Mouse (Mus musculus) liver, embryonic 14.5 days (tissue): ENCODE results near the gene Plaur. TPM values are rescaled to one million over a fixed set of nuclear protein-coding genes. Genes with fewer than 3 reads are reported as not detected.

Experiments used
- ATAC-seq: fragments of 200-750 bp; cut with Nextera tagmentation; 2 replicates; pipeline ENCODE4 v1.8.0; 2017; ENCODE audit warnings: moderate number of reproducible peaks, mild to moderate bottlenecking, moderate library complexity; ENCODE audit not compliant: insufficient read depth
- DNase-seq, 3 experiments: peaks; one replicate each; pipeline ENCODE4 v3.0.0-alpha.2; 2012 to 2013; ENCODE audit warnings: low read depth in 3 of 3, low spot score in 3 of 3
- H3K27ac ChIP-seq: fragments of 300-500 bp; sonication (generic); 2 replicates; pipeline ENCODE4 v1.5.1; 2014; ENCODE audit warnings: moderate library complexity, mild to moderate bottlenecking, control low read depth, inconsistent platforms
- H3K27me3 ChIP-seq: fragments of 300-500 bp; sonication (generic); 2 replicates; pipeline ENCODE4 v1.6.1; 2014; ENCODE audit warnings: mild to moderate bottlenecking, low read length, moderate library complexity; ENCODE audit not compliant: control insufficient read depth, insufficient read depth
- H3K36me3 ChIP-seq: fragments of 300-500 bp; sonication (generic); replicated peaks from 2 replicates; pipeline ENCODE4 v1.6.1; 2014; ENCODE audit warnings: low read depth; ENCODE audit not compliant: control insufficient read depth, insufficient read depth
- H3K4me1 ChIP-seq, 2 experiments: fragments of 200-500 bp in 1 of 2; fragments of 300-500 bp in 1 of 2; sonication (generic) in 1 of 2; replicated peaks; 2 replicates each; pipeline ENCODE4 v1.6.1; 2012 to 2014; ENCODE audit warnings: antibody characterized with exemption in 1 of 2, inconsistent platforms in 1 of 2, low read length in 1 of 2; ENCODE audit not compliant: control insufficient read depth in 2 of 2, insufficient read depth in 2 of 2
- H3K4me2 ChIP-seq: fragments of 300-500 bp; sonication (generic); 2 replicates; pipeline ENCODE4 v1.6.1; 2014; ENCODE audit warnings: low read depth, mild to moderate bottlenecking, control low read depth, moderate library complexity
- H3K4me3 ChIP-seq, 2 experiments: fragments of 200-500 bp in 1 of 2; fragments of 300-500 bp in 1 of 2; sonication (generic) in 1 of 2; 2 replicates each; pipeline ENCODE4 v1.5.1; 2012 to 2014; ENCODE audit warnings: low read depth in 2 of 2, low read length in 2 of 2, mild to moderate bottlenecking in 2 of 2, control low read depth in 1 of 2, inconsistent platforms in 1 of 2, moderate library complexity in 1 of 2; ENCODE audit not compliant: insufficient read depth in 1 of 2
- H3K9ac ChIP-seq: fragments of 300-500 bp; sonication (generic); replicated peaks from 2 replicates; pipeline ENCODE4 v1.6.1; 2014; ENCODE audit warnings: mild to moderate bottlenecking, control low read depth, moderate library complexity
- H3K9me3 ChIP-seq: fragments of 300-500 bp; sonication (generic); 2 replicates; pipeline ENCODE4 v1.6.1; 2016; ENCODE audit warnings: low read length, mixed read lengths; ENCODE audit not compliant: control insufficient read depth
- CTCF ChIP-seq: IDR thresholded peaks from 2 replicates; pipeline ENCODE4 v1.5.1; 2016; ENCODE audit warnings: antibody characterized with exemption, low read depth, control low read depth
- EP300 ChIP-seq: IDR thresholded peaks from 2 replicates; pipeline ENCODE4 v1.6.1; 2016; ENCODE audit warnings: antibody characterized with exemption, low read depth
- WGBS: fragments of 180-500 bp; shearing (Covaris S2); extraction: QIAGEN DNeasy Blood & Tissue Kit; methylation state at CpG from one replicate; pipeline ENCODE4 v1.1.7; 2014; ENCODE audit not compliant: insufficient replicate concordance; 5-methylcytosine and 5-hydroxymethylcytosine counted together
- polyA plus RNA-seq, 2 experiments: library from polyadenylated mRNA; depleted of rRNA in 1 of 2; stranded (reverse) in 1 of 2; unstranded in 1 of 2; fragments of >200 nt; fragmentation: Nextera tagmentation in 1 of 2; extraction: Ambion mirVana in 1 of 2; gene quantifications; 2 replicates each; pipeline versions ENCODE4 v1.2.1 to v1.2.3; 2012 to 2014

Plaur gene
- polyA plus RNA-seq, 2 experiments = 2.1 to 3.5 TPM

GRCm38 (mm10) chr7:24454199-24454598 is 8.1 kb upstream of the Plaur start:
- WGBS = 40% methylated on average over 2 of the region's 2 CpGs
- H3K36me3 ChIP-seq = no peaks in the 10 kb centered on the region
- no peak overlapping the region for H3K9ac ChIP-seq
- H3K4me2 ChIP-seq = no peak overlapping the region
- no peak overlapping the region for H3K27ac ChIP-seq
- ATAC-seq = no peak
- TF ChIP-seq EP300 (no peak), CTCF (no peak)
- DNase-seq = no peak
- H3K4me3 ChIP-seq = no peak overlapping the region
- no peaks in the 10 kb centered on the region for H3K9me3 ChIP-seq
- no peaks in the 10 kb centered on the region for H3K27me3 ChIP-seq
- peaks cover 0 to 9% of the 10 kb centered on the region in 2 experiments; a peak in 3 of 4 replicates for H3K4me1 ChIP-seq

- ATAC-seq (no peak), DNase-seq (no peak)
- H3K9me3 ChIP-seq = no peaks in the 10 kb centered on the region
- no peaks in the 10 kb centered on the region for H3K36me3 ChIP-seq
- H3K4me2 ChIP-seq = no peak overlapping the region
- H3K27me3 ChIP-seq = no peaks in the 10 kb centered on the region
- no peak overlapping the region for H3K4me3 ChIP-seq
- no peak for TF ChIP-seq CTCF
- TF ChIP-seq EP300 = no peak
- WGBS = 56% methylated on average over 5 of the region's 5 CpGs
- H3K27ac ChIP-seq = no peak overlapping the region
- peaks cover 0 to 5% of the 10 kb centered on the region in 2 experiments; a peak in 2 of 4 replicates for H3K4me1 ChIP-seq
- no peak overlapping the region for H3K9ac ChIP-seq
Observed at GRCm38 (mm10) chr7:24455726-24456125, 6.6 kb upstream of the Plaur start.

- Histone ChIP-seq H3K36me3 (no peaks in the 10 kb centered on the region), H3K27me3 (no peaks in the 10 kb centered on the region), H3K9me3 (no peaks in the 10 kb centered on the region), H3K4me2 (no peak overlapping the region), H3K4me1 (peaks cover 0 to 4% of the 10 kb centered on the region in 2 experiments; a peak in 2 of 4 replicates), H3K4me3 (no peak overlapping the region), H3K27ac (no peak overlapping the region), H3K9ac (no peak overlapping the region)
- ATAC-seq (no peak), DNase-seq (no peak)
- 26% methylated on average over 10 of the region's 10 CpGs for WGBS
- TF ChIP-seq EP300 = no peak
- no peak for TF ChIP-seq CTCF
Observed at GRCm38 (mm10) chr7:24457726-24458370, 4.4 kb upstream of the Plaur start.

GRCm38 (mm10) chr7:24459440-24459839 is 2.8 kb upstream of the Plaur start:
- Histone ChIP-seq H3K27ac (no peak overlapping the region), H3K4me2 (no peak overlapping the region), H3K4me1 (peaks cover 0 to 4% of the 10 kb centered on the region in 2 experiments; a peak in 2 of 4 replicates), H3K4me3 (no peak overlapping the region), H3K9ac (no peak overlapping the region), H3K9me3 (no peaks in the 10 kb centered on the region), H3K27me3 (no peaks in the 10 kb centered on the region), H3K36me3 (no peaks in the 10 kb centered on the region)
- WGBS = 54% methylated on average over 5 of the region's 5 CpGs
- no peak for TF ChIP-seq CTCF
- DNase-seq (no peak), ATAC-seq (no peak)

- H3K27ac ChIP-seq = no peak overlapping the region
- no peak overlapping the region for H3K9ac ChIP-seq
- no peaks in the 10 kb centered on the region for H3K36me3 ChIP-seq
- peaks cover 0 to 4% of the 10 kb centered on the region in 2 experiments; a peak in 2 of 4 replicates for H3K4me1 ChIP-seq
- no peak overlapping the region for H3K4me3 ChIP-seq
- no peak overlapping the region for H3K4me2 ChIP-seq
- DNase-seq (no peak), ATAC-seq (peak; percentile 28; the same call in 1 of the 2 replicates)
- no peaks in the 10 kb centered on the region for H3K27me3 ChIP-seq
- H3K9me3 ChIP-seq = no peaks in the 10 kb centered on the region
- TF ChIP-seq EP300 (no peak), CTCF (no peak)
- 47% methylated on average over 3 of the region's 3 CpGs for WGBS
Observed at GRCm38 (mm10) chr7:24459843-24460242, 2.4 kb upstream of the Plaur start.
